Mouse (Mus musculus): Measurements from ENCODE around the gene Reg3d.
"Not testable (repeated sequence)": the region's sequence is repeated elsewhere in the genome, so short reads cannot be mapped to it uniquely, and the experiment has no call there.

Gene Reg3d

DNA sequence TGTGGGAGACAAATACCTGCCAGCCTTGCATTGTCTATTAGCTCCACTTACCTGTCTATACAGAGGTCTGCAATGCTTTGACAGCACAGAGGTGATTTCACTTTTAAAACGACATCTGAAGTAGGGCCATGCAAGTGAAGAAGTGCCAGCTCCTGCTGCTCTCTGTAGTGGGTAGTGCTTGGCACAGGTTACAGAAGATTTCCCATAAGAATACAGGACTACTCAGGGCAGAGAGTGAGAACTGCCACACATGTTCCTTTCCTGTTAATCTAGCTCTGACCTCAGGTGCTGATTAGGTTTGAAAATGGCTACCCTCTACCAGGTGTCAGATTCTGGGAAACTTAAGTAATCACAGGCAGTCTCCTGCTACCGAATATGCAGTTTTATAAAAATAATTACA is at the start of gene Reg3d:
TSS of gene Reg3d (minus strand) at position 101 of the 400 bp plus-strand sequence.
- DNase-seq (ENCODE audit: low spot score in 2 of 2) = no peak

DNA sequence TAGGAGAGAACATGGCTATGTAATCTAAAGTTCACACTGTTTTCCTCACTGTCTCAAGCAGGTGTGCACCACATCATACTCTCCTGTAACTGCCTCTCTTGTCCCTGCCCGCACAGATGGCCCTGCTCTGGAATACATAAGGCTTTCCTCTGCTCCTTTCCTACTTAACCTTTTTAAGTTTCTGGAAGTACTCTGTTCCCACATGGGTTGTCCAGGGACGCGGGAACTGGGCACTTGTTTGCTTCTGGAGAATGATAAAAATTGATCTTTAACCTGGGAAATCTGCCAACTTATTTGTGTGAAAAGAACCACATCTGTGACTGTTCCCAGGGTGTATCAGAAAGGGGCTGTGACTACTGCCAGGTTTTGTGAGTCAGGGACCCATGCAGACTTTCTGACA is 46.8 kb upstream of the Reg3d start:
- DNase-seq (ENCODE audit: low spot score in 2 of 2) = no peak

DNA sequence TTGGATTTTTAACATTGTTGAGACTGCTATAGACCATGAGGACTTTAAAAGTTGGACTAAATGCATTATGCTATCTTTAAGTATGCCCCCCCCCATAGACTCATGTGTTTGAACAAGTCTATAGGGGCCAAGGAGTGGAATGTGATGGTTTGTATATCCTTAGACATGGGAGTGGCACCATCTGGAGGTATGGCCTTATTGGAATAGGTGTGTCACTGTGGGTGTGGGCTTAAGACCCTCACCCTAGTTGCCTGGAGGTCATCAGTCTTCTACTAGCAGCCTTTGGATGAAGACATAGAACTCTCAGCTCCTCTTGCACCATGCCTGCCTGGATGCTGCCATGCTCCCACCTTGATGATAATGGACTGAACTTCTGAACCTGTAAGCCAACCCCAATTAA is 43.7 kb upstream of the Reg3d start, which contains the start of gene Reg1:
TSS of gene Reg1 (plus strand) at position 301 of the 400 bp plus-strand sequence.
- DNase-seq (ENCODE audit: low spot score in 2 of 2) = not testable (repeated sequence)

DNA sequence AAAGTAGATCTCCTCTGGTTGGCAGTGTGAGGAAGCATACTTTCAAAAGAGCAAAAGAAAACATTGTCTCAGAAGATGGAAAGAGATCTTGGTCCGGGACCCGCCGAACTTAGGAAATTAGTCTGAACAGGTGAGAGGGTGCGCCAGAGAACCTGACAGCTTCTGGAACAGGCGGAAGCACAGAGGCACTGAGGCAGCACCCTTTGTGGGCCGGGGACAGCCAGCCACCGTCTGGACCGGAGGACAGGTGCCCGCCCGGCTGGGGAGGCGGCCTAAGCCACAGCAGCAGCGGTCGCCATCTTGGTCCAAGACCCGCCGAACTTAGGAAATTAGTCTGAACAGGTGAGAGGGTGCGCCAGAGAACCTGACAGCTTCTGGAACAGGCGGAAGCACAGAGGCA is 16.7 kb upstream of the Reg3d start, which contains the start of gene Reg2:
TSS of gene Reg2 (plus strand) at position 301 of the 400 bp plus-strand sequence.
- not testable (repeated sequence) for DNase-seq (ENCODE audit: low spot score in 2 of 2)

DNA sequence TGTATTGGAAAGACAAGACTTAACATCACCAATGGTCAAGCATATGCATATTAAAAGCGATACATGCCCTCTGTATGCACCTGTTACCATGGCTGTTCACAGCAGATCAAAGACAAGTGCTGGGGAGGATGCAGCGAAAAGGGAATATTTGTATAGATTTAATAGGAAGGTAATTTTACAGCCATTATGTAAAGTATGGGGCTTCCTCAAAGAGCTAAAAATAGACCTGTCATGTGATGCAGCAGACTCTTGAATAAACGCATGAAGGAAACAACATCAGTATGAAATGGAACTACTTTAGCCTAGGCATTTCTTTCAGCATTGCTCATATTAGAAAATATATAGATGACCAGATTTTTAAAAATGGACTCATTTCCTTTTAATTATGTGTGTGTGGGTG is 6.9 kb upstream of the Reg3d start:
- DNase-seq (ENCODE audit: low spot score in 2 of 2) = no peak

DNA sequence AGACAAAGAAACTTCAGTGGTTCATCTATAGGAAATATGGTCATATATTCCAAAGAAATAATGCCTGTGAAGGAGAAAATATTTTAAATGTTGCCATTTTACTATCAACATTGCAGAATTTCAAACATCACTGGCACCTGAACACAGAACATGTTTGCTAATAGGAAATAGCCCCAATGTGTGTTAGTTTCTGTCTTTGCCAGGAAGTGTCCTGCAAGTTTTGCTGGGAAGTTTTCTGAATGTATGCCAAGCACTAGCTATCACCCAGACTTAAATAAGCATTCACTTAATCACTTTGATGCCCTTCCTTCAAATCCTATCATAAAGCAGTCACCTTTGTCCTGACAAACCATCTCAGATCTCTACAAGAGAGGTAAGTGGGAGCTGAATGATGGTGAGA is 1.7 kb upstream of the Reg3d start, which contains the start of gene Reg3a:
TSS of gene Reg3a (plus strand) at position 301 of the 400 bp plus-strand sequence.
- DNase-seq (ENCODE audit: low spot score in 2 of 2) = no peak

DNA sequence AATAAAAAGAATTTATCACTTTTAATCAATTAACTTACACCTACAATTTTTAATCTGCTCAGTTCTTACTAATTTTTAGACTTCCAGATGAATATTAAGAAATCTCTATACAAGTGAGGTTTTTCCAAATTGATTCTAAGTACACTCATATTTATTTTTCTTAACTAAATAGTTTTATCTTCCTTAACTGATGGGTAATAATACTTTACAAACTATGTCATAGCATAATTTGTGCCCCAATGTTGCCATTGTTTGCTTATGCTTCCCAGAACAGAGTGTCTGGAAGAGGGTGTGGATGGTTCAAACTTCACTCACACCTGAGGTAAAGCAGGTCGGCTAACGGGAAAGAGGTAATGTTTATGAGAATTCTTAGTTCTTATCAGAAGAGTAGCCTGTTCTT is 8.3 kb downstream of the Reg3d start, which contains the start of gene Reg3b:
TSS of gene Reg3b (plus strand) at position 301 of the 400 bp plus-strand sequence.
- no peak for DNase-seq (ENCODE audit: low spot score in 2 of 2)

DNA sequence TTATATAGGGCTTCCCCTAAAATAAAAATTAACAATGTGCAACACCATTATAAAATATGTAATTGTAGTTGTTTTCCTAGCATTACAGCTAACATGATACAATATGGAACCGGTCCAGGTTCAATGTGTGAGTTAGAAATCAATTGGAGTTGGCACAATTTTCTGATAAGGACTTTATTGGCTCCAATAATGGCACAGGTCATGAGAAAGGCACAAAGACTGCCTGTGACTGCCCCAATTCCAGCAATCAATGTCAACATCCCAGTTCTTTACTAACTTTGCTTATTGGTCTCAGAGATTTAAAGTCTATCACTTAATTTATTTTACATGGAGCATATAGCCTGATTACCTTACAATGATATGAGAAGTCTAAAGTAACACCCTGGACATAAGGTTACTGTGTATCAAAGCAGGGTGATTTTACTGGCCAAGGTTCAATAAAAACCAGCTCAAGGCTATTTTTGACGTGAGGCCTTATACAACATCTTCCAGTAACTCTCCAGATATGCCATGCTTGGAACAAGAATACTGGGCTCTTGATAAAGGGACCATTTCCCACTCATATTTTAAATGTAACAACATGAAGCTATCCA is 16.6 kb downstream of the Reg3d start:
- DNase-seq (ENCODE audit: low spot score in 2 of 2) = no peak

DNA sequence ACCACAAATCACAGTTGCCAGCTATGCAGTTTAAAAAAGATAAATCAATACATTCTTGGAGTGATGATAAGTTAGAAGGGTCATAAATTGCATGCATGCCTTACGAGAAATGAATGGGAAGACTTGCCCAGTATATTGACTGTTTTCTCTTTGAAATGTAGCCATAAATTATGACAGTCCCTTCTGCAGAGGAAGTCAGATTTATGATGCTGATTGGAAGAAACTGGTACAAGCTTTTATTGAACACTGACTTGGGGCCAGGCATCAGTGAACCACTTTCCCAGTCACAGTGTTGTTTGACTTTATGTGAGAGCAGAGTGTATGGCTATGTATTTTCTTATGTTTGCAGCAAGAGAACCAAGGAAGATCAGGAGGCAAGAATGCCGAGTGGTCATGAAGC is 37.0 kb downstream of the Reg3d start:
- DNase-seq (ENCODE audit: low spot score in 2 of 2) = no peak

DNA sequence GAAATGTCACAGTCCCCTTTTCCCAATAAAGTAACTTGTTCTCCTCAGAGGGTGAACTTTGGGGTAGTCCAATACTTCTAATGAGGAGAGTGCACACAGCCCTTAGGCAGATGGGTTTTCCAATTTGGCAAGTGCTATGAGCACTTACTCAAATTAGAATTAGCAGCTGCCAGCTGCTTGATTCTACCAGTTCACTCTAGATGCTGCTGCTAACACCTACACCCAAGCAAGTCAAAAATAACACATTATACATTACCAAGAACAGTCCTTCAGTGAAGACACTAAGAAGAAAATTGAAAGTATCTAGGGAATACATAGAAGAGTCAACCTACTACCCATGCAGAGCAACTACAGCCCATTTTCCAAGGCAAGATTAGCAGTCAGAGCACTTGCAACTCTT is 38.4 kb downstream of the Reg3d start:
- DNase-seq (ENCODE audit: low spot score in 2 of 2) = no peak

DNA sequence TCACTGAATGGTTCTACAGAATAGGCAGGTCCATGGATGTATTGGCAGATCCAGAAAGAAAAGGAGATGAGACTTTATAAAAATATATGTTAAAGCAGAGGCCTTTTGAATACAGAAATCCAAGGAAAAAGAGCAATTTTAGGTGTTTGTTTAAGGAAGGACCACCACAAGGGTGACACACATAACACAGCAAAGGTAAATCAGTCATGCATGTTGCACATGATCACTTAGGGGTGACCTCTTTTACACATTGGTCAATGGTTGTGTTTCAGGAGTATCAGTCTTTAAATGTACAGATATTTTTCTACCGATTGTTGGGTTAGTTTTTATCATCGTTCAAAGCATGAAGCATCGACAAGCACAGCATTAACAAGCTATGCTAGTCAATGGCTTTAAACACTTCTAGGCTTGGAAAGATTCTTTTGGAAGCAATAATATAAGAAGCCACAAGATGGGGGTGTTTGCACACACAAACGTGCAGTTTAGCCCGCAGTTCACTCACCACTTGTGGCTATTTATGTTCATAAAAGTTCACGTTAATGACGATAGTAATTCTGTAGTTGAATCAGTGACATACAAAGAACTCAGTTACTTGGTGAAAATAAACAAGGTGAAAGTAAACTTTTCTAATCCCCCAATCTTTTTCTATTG is 46.6 kb downstream of the Reg3d start:
- no peak for DNase-seq (ENCODE audit: low spot score in 2 of 2)

DNA sequence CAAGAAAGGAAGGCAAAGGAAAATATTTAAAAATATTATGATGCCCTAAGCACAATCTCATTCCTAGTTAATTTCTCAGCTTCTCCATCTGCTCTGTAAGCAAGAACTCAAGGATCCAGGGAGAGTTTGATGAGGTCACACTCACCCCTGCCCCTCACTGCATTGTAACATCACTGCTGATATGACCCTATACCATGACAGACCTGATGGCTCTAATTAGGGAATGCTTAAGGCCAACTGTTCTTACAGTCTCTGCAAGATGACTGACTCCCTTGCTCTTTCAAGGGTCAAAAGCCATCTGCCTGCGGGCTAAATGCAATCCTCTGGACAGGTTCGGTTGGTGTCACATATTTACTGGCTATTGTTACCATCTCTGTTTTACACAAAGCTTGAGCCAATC is 49.5 kb downstream of the Reg3d start:
- no peak for DNase-seq (ENCODE audit: low spot score in 2 of 2)

DNA sequence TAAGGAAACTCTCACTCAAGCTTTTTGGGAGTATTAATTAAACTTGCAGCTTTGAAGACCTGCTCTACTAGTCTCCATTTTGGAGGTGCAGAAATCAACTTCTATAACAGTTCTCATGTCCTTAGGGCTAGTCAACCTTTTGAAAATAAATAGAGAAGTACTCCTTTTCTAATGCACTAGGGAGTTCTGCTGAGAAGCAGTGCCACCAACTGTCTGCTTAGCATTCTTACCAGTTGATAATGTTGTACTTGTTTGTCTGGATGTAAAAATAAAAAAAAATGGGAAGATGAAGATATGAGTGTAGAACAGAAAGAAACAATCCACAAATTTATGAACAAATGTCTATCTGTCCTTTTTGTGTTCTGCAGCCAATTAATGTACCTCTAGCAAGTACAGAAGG is 50.9 kb downstream of the Reg3d start:
- no peak for DNase-seq (ENCODE audit: low spot score in 2 of 2)
